Mouse (Mus musculus): ENCODE results near the gene Ddx25. TPM values are rescaled to one million over a fixed set of nuclear protein-coding genes. Genes with fewer than 3 reads are reported as not detected.

Gene Ddx25
- polyA plus RNA-seq, 1 experiment from 2014 or later: 27.2 TPM

- Histone ChIP-seq H3K36me3 (ENCODE audit: control insufficient read depth, insufficient read depth, low read length) (peaks cover 46% of the 10 kb centered on the region), H3K9me3 (ENCODE audit: control insufficient read depth, low read length) (no peaks in the 10 kb centered on the region), H3K4me1 (ENCODE audit: control insufficient read depth, insufficient read depth, low read length) (no peaks in the 10 kb centered on the region), H3K4me3 (replicated peaks; ENCODE audit: low read depth, low read length) (no peak overlapping the region), H3K27ac (replicated peaks; ENCODE audit: low read depth, low read length) (no peak overlapping the region), H3K9ac (replicated peaks; ENCODE audit: low read length) (no peak overlapping the region), H3K27me3 (ENCODE audit: control insufficient read depth, insufficient read depth, low read length) (no peaks in the 10 kb centered on the region), H3K4me2 (ENCODE audit: low read length) (no peak overlapping the region)
- no peak for ATAC-seq (ENCODE audit: low FRiP score, low TSS enrichment)
- no peak for DNase-seq
- WGBS: 85% methylated on average over 2 of the region's 2 CpGs
Measured at GRCm38 (mm10) chr9:35544666-35545065, 13.7 kb downstream of the Ddx25 start.

DNA sequence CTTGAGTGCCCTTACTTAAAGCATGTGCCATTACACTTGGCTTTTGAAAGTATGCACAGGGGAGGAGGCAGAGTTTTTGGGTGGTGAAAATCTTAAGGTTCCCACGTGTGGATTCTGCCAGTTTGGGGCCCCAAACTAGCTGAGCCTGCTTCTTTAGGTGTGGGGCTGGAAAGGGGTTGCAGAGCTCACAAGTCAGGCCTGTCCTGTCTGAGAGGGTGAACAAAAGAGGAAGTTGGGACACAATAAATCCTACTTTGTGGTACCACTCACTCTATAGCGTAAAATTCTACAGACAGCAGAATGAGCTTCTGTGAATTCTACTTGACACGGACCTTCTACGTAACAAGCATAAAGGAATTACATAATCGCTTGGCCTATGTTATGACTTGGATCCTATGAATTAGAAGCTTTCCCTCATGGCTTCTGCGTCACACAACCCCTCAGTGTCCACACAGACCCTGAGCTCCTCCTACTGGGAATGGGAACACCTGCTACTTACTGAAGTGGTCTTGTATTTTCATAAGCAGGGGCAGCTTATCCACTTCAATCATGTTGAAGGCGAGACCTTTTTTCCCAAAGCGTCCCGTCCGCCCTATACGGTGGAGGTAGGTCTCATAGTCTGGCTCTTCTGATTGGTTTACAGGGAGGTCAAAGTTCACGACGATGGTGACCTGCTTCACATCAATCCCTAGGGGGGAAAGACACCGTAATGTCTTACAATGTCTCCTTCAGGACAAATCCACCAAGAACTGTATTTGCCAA lies 15.0 kb downstream of the Ddx25 start:
- Histone ChIP-seq H3K9me3 (ENCODE audit: control insufficient read depth, low read length) (no peaks in the 10 kb centered on the region), H3K4me2 (ENCODE audit: low read length) (no peak overlapping the region), H3K9ac (replicated peaks; ENCODE audit: low read length) (no peak overlapping the region), H3K36me3 (ENCODE audit: control insufficient read depth, insufficient read depth, low read length) (peaks cover 44% of the 10 kb centered on the region), H3K4me1 (ENCODE audit: control insufficient read depth, insufficient read depth, low read length) (no peaks in the 10 kb centered on the region), H3K27me3 (ENCODE audit: control insufficient read depth, insufficient read depth, low read length) (no peaks in the 10 kb centered on the region), H3K27ac (replicated peaks; ENCODE audit: low read depth, low read length) (no peak overlapping the region), H3K4me3 (replicated peaks; ENCODE audit: low read depth, low read length) (no peak overlapping the region)
- no peak for DNase-seq
- ATAC-seq (ENCODE audit: low FRiP score, low TSS enrichment): no peak
- WGBS: 66% methylated on average over 14 of the region's 14 CpGs

- no peak overlapping the region for H3K27ac ChIP-seq (replicated peaks; ENCODE audit: low read depth, low read length)
- peaks cover 41% of the 10 kb centered on the region for H3K36me3 ChIP-seq (ENCODE audit: control insufficient read depth, insufficient read depth, low read length)
- H3K4me2 ChIP-seq (ENCODE audit: low read length): no peak overlapping the region
- no peak overlapping the region for H3K9ac ChIP-seq (replicated peaks; ENCODE audit: low read length)
- H3K4me1 ChIP-seq (ENCODE audit: control insufficient read depth, insufficient read depth, low read length): no peaks in the 10 kb centered on the region
- 76% methylated on average over 6 of the region's 6 CpGs for WGBS
- no peaks in the 10 kb centered on the region for H3K9me3 ChIP-seq (ENCODE audit: control insufficient read depth, low read length)
- ATAC-seq (ENCODE audit: low FRiP score, low TSS enrichment): no peak
- H3K27me3 ChIP-seq (ENCODE audit: control insufficient read depth, insufficient read depth, low read length): no peaks in the 10 kb centered on the region
- H3K4me3 ChIP-seq (replicated peaks; ENCODE audit: low read depth, low read length): no peak overlapping the region
- DNase-seq: no peak
Measured at GRCm38 (mm10) chr9:35541941-35542340, 16.4 kb downstream of the Ddx25 start.

- 8% methylated on average over 6 of the region's 6 CpGs for WGBS
Measured at GRCm38 (mm10) chr9:35541488-35541887, 16.8 kb downstream of the Ddx25 start.

GRCm38 (mm10) chr9:35541024-35541423 lies 17.3 kb downstream of the Ddx25 start:
- H3K9ac ChIP-seq (replicated peaks; ENCODE audit: low read length): no peak overlapping the region
- DNase-seq: no peak
- no peak overlapping the region for H3K4me2 ChIP-seq (ENCODE audit: low read length)
- H3K4me3 ChIP-seq (replicated peaks; ENCODE audit: low read depth, low read length): no peak overlapping the region
- no peak overlapping the region for H3K27ac ChIP-seq (replicated peaks; ENCODE audit: low read depth, low read length)
- no peaks in the 10 kb centered on the region for H3K4me1 ChIP-seq (ENCODE audit: control insufficient read depth, insufficient read depth, low read length)
- no peaks in the 10 kb centered on the region for H3K27me3 ChIP-seq (ENCODE audit: control insufficient read depth, insufficient read depth, low read length)
- H3K9me3 ChIP-seq (ENCODE audit: control insufficient read depth, low read length): no peaks in the 10 kb centered on the region
- H3K36me3 ChIP-seq (ENCODE audit: control insufficient read depth, insufficient read depth, low read length): peaks cover 32% of the 10 kb centered on the region
- ATAC-seq (ENCODE audit: low FRiP score, low TSS enrichment): no peak
- 87% methylated on average over 5 of the region's 5 CpGs for WGBS

More at GRCm38 (mm10) chr9:35541488-35541887, 16.8 kb downstream of the Ddx25 start:
- H3K4me3 ChIP-seq (replicated peaks; ENCODE audit: low read depth, low read length): no peak overlapping the region
- no peak overlapping the region for H3K27ac ChIP-seq (replicated peaks; ENCODE audit: low read depth, low read length)
- DNase-seq: peak; percentile 95
- peaks cover 37% of the 10 kb centered on the region for H3K36me3 ChIP-seq (ENCODE audit: control insufficient read depth, insufficient read depth, low read length)
- ATAC-seq (ENCODE audit: low FRiP score, low TSS enrichment): peak; percentile 68
- no peaks in the 10 kb centered on the region for H3K27me3 ChIP-seq (ENCODE audit: control insufficient read depth, insufficient read depth, low read length)
- H3K4me1 ChIP-seq (ENCODE audit: control insufficient read depth, insufficient read depth, low read length): no peaks in the 10 kb centered on the region
- H3K4me2 ChIP-seq (ENCODE audit: low read length): no peak overlapping the region
- no peaks in the 10 kb centered on the region for H3K9me3 ChIP-seq (ENCODE audit: control insufficient read depth, low read length)
- H3K9ac ChIP-seq (replicated peaks; ENCODE audit: low read length): no peak overlapping the region

- no peak for DNase-seq
- WGBS: 70% methylated on average over 13 of the region's 13 CpGs
Measured at GRCm38 (mm10) chr9:35539001-35539750, 19.2 kb downstream of the Ddx25 start.

DNA sequence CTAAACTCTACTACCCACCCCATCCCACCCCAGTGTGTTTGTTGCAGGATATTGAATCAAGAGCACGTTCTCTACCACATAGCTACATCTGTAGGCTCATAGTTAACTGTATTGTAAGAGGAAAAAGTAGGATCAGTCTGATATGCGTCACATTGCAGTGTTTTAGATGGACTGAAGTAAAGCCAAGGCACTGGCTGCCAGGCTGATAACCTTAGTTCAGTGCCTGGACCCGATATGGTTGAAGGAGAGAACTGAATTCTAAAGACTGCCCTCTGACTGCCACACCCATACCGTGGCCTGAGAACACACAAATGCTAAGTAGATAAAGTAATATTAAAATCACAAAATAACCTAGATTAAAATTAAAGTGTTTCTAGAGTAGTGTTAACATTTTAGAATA lies 22.5 kb downstream of the Ddx25 start:
- Histone ChIP-seq H3K9ac (replicated peaks; ENCODE audit: low read length) (no peak overlapping the region), H3K9me3 (ENCODE audit: control insufficient read depth, low read length) (no peaks in the 10 kb centered on the region), H3K36me3 (ENCODE audit: control insufficient read depth, insufficient read depth, low read length) (peaks cover 6% of the 10 kb centered on the region; the same call in 1 of the 2 replicates), H3K27ac (replicated peaks; ENCODE audit: low read depth, low read length) (no peak overlapping the region), H3K4me2 (ENCODE audit: low read length) (no peak overlapping the region), H3K27me3 (ENCODE audit: control insufficient read depth, insufficient read depth, low read length) (no peaks in the 10 kb centered on the region), H3K4me3 (replicated peaks; ENCODE audit: low read depth, low read length) (no peak overlapping the region), H3K4me1 (ENCODE audit: control insufficient read depth, insufficient read depth, low read length) (no peaks in the 10 kb centered on the region)
- 79% methylated on average over 4 of the region's 4 CpGs for WGBS
- ATAC-seq (ENCODE audit: low FRiP score, low TSS enrichment) (no peak), DNase-seq (no peak)

More at GRCm38 (mm10) chr9:35539001-35539750, 19.2 kb downstream of the Ddx25 start:
- Histone ChIP-seq H3K36me3 (ENCODE audit: control insufficient read depth, insufficient read depth, low read length) (peaks cover 19% of the 10 kb centered on the region), H3K4me3 (replicated peaks; ENCODE audit: low read depth, low read length) (no peak overlapping the region), H3K27me3 (ENCODE audit: control insufficient read depth, insufficient read depth, low read length) (no peaks in the 10 kb centered on the region), H3K9ac (replicated peaks; ENCODE audit: low read length) (no peak overlapping the region), H3K9me3 (ENCODE audit: control insufficient read depth, low read length) (no peaks in the 10 kb centered on the region), H3K4me2 (ENCODE audit: low read length) (no peak overlapping the region), H3K27ac (replicated peaks; ENCODE audit: low read depth, low read length) (no peak overlapping the region), H3K4me1 (ENCODE audit: control insufficient read depth, insufficient read depth, low read length) (no peaks in the 10 kb centered on the region)
- ATAC-seq (ENCODE audit: low FRiP score, low TSS enrichment): no peak

GRCm38 (mm10) chr9:35535110-35535509 lies 23.2 kb downstream of the Ddx25 start:
- ATAC-seq (ENCODE audit: low FRiP score, low TSS enrichment) (peak; percentile 85), DNase-seq (peak; percentile 90)
- Histone ChIP-seq H3K4me1 (ENCODE audit: control insufficient read depth, insufficient read depth, low read length) (no peaks in the 10 kb centered on the region), H3K36me3 (ENCODE audit: control insufficient read depth, insufficient read depth, low read length) (peaks cover 2% of the 10 kb centered on the region; the same call in 1 of the 2 replicates), H3K4me2 (ENCODE audit: low read length) (no peak overlapping the region), H3K9ac (replicated peaks; ENCODE audit: low read length) (no peak overlapping the region), H3K4me3 (replicated peaks; ENCODE audit: low read depth, low read length) (no peak overlapping the region), H3K27ac (replicated peaks; ENCODE audit: low read depth, low read length) (no peak overlapping the region), H3K27me3 (ENCODE audit: control insufficient read depth, insufficient read depth, low read length) (no peaks in the 10 kb centered on the region), H3K9me3 (ENCODE audit: control insufficient read depth, low read length) (no peaks in the 10 kb centered on the region)
- 9% methylated on average over 2 of the region's 2 CpGs for WGBS

Measured in midbrain, embryonic 14.5 days (tissue).